16 mouse cellular contexts compared by ENCODE assay signal in genomic region chr8:75064790-75065189, GRCm38 (mm10).
"Had no signal": no experiment of that assay in that cellular context is flagged by ENCODE, and none has a peak within 500 bp of the region (broad histone marks: within the 10 kb centered on the region; RNA-seq: fewer than 3 reads in every experiment).

No protein-coding gene starts in this region.

- H3K4me3 ChIP-seq: limb, embryonic 15.5 days; liver, embryonic 12.5 days; midbrain, embryonic 12.5 days; neural tube, embryonic 13.5 days; stomach, embryonic 15.5 days had no signal

- H3K4me1 ChIP-seq: limb, embryonic 15.5 days; liver, embryonic 12.5 days; midbrain, embryonic 12.5 days; neural tube, embryonic 13.5 days; stomach, embryonic 15.5 days had no signal

- H3K27ac ChIP-seq: kidney, postnatal 0 days; limb, embryonic 15.5 days; liver, embryonic 12.5 days; midbrain, embryonic 12.5 days; neural tube, embryonic 13.5 days; stomach, embryonic 15.5 days had no signal

- DNase-seq: kidney, adult 9 months; kidney, postnatal 36 days; layer of hippocampus, adult 9-11 months; layer of hippocampus, postnatal 36 days; lung, embryonic 14.5 days; lung, postnatal 14 days; retina, postnatal 1 day; right cerebral cortex, postnatal 25 days; thymus, postnatal 36 days had no signal

- H3K9me3 ChIP-seq: limb, embryonic 15.5 days; liver, embryonic 12.5 days; midbrain, embryonic 12.5 days; neural tube, embryonic 13.5 days; stomach, embryonic 15.5 days had no signal

- H3K9ac ChIP-seq: limb, embryonic 15.5 days; liver, embryonic 12.5 days; lung, embryonic 14.5 days; midbrain, embryonic 12.5 days; neural tube, embryonic 13.5 days; stomach, embryonic 15.5 days had no signal

- H3K36me3 ChIP-seq: midbrain, embryonic 12.5 days had no signal

- ATAC-seq: liver, embryonic 12.5 days; midbrain, embryonic 16.5 days had no signal

- H3K4me2 ChIP-seq: limb, embryonic 15.5 days; liver, embryonic 12.5 days; lung, embryonic 14.5 days; midbrain, embryonic 12.5 days; neural tube, embryonic 13.5 days; stomach, embryonic 15.5 days had no signal

- H3K27me3 ChIP-seq: limb, embryonic 15.5 days; liver, embryonic 12.5 days; midbrain, embryonic 12.5 days; neural tube, embryonic 13.5 days; stomach, embryonic 15.5 days had no signal
